Mouse (Mus musculus): ENCODE measurements around the gene Arhgap10.

The Arhgap10 gene

DNA sequence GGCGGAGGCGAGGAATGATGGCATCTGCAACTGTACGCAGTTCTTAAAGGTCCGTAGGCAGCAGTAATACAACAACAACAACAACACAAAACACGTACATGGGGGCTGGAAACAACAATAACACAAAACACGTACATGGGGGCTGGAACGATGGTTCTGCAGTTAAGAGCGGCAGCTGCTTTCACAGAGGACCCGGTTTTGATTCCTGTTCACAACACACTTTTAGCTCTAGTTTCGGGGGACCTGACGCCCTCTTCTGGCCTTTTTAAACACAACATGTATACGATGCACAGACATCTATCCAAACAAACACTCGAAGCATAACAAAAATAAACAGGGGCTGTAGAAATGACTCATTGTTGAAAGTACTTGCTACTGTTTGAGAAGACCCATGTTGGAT lies 110.9 kb downstream of the Arhgap10 start:
- 83% methylated on average over 13 of the region's 13 CpGs for WGBS

DNA sequence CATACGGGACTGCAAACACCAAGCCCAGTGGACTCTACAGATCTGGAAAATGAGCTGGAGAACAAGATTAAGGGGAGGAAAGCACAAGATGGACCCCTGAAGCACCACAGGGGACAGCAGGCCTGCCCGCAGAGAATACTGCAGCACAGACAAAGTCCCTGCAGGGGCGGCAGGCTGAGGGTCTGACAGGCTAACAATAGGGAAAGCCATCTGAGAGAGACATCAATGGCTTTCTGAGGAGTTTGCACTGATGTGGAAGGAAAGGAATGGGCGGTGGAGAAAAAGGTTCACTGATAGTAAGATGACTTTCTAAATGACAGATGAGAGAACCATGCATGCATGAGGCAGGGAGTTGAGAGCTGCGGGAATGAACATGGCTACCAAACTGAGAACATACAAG lies 111.3 kb downstream of the Arhgap10 start:
- WGBS, result 89% methylated on average over 5 of the region's 5 CpGs

DNA sequence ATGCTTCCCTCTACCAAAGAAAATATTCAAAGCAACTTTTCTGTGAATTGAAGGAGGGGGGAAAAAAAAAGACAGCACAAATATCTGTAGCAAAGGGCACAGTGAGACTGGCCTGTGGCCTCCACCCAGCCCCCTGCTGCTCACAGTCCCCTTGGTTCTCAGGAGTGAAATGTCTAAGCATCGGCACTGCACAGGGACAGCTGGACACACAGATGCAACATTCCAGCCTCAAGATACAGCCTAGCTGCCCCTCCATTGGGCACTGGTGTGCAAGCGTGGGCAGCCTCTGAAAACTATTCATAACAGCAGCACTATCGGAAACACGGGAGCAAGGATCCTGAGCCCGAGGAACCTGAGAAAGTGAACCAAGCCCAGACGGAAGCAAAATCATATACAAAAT lies 113.7 kb downstream of the Arhgap10 start:
- 59% methylated on average over 6 of the region's 6 CpGs for WGBS

DNA sequence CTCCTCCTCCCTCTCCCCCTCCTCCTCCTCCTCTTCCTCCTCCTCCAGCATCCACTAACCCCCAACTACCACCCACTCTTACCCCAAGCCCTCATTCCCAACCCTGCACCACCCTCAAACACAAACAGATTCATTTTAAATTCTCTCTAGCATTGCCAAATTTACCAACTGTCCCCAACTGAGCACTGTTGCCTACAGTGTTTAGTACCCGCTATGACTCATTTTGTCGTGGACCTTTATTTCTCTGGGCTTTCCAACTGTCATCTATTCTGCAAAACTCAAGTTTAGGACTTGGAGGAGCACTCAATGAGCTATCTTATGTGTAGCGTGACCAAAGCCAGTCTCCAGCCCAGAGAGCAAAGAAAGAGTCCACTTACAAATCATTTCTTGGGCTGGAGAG lies 115.8 kb downstream of the Arhgap10 start:
- WGBS, result 62% methylated on average over 3 of the region's 3 CpGs

DNA sequence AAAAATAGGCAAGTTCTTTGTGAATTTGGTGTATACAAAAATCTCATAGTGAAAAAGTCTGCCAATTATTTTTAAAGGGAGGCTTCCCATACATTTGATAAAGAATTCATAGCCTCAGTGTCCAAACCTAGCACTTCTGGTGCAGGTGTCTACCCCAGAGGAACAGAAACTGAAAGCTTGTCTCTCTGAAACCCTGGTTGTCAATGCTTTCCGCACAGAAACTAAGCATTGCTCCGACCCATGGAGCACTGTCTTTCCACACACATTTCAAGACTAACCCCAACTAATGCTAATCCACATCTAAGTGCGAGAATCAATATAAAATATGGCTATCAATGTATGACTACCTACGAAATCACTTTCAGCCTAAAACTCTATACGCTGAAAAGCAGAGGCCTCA lies 116.6 kb downstream of the Arhgap10 start:
- 96% methylated on average over 5 of the region's 5 CpGs for WGBS

DNA sequence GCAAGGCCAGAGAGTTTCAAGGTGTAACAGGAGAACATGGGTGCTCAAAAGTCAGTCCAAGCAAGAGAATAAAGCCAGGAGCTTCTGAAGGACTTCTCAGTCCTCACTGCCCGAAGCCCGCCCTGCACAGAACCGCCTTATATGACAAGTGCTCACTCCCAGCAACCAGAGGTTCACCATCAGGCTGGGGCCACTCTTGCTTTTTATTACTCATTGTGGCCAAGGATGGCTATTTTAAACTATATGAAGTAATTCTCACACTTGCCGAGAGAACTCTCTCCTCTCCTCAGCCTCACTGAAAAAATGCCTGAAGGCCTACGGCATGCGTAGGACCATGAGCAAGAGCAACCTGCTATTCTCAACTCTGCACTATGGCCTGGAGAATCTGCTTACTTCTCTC lies 133.7 kb downstream of the Arhgap10 start:
- 84% methylated on average over 6 of the region's 6 CpGs for WGBS

DNA sequence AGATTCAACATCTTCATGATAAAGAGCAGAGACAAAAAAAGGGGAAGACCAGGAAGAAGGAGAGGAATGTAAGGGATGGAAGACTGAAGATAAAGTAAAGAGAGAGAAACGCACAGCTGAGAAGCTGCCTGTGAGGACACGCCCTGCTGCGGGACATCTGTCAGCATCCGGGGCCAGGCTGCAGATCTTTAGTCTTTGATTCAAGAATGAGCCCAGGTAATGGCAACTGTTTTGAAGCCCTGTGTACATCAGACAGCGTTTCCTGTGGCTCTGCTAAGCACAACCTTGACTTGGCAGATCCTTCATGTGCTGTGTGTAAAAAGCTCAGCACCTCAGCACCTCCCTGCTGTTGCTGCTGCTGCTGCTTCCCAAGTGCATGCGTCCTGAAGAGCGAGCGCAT lies 134.1 kb downstream of the Arhgap10 start:
- 86% methylated on average over 8 of the region's 8 CpGs for WGBS

DNA sequence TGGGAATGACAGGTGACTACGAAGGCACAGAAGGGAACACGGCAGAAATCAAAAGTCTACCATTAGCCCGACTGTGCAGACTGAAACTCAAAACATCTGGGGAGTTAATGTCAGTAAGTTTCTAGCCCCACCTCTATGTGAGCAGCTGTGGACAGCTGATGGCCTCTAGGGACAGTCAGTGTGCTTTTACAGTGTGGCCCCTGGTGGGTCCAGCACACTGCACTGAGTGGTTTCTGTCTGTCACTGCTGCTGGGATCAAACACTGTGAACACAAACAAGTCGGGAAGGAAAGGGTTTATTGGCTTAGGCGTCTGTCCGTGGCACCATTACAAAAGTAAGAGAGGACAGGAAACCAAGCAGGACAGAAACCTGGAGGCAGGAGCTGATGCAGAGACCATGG lies 136.9 kb downstream of the Arhgap10 start:
- WGBS, result 80% methylated on average over 6 of the region's 6 CpGs

DNA sequence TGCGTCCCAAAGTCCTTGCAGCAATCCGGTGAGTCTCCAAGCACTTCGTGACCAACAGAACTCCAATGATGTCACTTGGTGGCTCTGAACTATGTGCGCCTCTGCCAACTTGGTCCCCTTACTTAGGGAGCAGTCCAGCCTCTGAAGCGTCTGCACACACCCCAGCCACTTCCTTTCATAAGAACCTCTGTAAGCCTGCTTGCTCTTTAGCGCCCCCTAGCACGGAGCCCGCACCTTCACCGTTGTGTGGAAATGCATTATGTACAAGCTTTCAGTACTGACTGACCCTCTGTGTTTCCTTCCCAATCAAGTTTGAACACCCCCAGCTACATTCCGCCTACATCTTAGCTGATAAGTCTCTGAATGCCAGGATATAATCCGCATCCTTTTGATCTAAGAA lies 138.5 kb downstream of the Arhgap10 start:
- 64% methylated on average over 11 of the region's 11 CpGs for WGBS

DNA sequence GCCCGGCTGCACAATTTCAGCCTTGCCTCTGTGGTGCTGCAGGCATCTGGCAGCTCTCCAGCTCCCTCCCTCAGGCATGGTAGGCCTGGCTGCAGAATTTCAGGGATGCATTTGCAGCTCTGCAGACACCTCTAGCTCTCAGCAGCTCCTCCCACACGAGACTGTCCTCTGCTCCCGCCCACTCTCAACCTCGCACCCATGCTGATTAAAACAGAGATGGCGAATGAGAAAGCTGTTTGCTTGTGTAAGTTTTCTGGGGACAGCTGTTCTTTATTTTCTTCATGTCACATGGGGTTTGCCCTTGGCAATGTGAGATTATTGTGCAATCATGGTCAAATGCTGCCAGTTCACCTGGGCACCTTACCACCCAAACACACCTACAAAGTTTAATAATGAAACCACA lies 141.3 kb downstream of the Arhgap10 start:
- WGBS, result 28% methylated on average over 5 of the region's 5 CpGs

DNA sequence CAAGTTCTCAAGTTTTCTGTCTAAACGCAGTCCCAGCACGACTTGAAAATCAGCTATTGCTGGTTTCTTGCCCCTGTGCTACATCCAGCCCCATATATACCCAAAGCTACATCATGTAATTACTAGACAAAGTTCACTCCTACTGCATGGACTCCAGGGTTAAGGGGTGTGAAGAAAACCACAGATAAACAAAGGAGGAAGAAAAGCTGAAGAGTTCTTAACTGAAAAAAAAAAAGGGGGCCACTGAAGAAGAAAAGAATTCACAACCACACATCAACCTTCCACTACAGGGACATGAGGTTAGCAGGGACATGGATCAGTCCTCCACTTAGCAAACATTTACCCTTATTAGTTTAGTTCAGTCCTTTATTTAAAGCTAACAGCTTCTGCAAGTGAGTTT lies 141.8 kb downstream of the Arhgap10 start:
- WGBS, result 84% methylated on average over 2 of the region's 2 CpGs

DNA sequence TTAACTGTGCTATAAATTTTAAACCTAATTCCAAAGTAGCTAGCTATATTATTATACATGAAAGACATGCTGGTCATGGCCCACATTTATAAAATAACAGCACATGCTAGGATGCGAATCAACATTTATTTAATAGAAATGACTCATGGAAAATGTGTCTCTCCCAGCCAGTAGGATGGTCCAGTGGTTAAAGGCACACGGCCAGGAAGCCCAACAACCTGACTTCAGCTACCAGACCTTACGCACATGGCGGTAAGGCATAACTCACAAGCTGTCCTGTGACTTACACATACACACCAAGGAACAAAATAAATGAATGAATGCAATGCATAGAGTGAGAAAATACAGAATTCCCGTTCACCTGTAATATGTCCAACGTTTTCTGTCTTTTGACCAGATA lies 146.7 kb downstream of the Arhgap10 start:
- WGBS, result 93% methylated on average over 6 of the region's 6 CpGs

DNA sequence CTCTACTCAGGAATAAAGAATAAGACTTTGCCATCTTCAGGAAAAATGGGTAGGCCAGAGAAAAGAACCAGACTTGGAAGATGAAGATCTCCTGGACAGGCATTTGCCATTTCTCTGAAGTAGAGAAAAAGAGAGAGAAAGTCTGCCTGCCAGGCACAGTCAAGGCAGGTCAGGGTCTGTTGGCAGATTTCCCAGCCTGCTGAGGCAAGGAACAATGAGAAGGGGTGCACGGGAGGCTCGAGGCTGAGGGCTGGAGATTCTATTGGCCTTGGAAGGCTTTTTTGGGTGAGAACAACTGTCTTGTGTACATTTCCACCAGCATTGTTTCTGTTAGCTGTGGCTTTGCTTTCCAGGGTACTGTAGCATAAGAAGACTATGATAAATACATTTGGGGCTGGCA lies 147.4 kb downstream of the Arhgap10 start:
- WGBS, result 50% methylated on average over 2 of the region's 2 CpGs

DNA sequence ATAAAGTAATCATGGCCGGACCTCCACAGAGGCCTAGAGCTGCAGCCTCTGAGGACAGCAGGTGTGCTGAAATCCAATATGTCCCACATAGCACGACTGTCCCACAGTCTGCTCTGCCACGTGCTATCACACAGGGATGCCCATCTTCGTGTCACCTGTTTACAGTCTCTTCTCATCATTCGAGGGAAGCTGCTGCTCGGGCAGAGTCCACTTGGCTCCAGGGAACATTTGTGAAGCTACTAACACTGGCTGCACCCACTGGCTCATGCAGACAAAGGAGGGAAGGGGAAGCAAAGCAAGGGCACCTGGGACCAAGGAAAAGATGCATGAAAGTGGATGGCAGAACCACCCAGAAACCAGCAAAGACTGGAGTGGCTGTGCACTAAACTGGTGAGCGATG lies 148.1 kb downstream of the Arhgap10 start:
- WGBS, result 90% methylated on average over 7 of the region's 7 CpGs

DNA sequence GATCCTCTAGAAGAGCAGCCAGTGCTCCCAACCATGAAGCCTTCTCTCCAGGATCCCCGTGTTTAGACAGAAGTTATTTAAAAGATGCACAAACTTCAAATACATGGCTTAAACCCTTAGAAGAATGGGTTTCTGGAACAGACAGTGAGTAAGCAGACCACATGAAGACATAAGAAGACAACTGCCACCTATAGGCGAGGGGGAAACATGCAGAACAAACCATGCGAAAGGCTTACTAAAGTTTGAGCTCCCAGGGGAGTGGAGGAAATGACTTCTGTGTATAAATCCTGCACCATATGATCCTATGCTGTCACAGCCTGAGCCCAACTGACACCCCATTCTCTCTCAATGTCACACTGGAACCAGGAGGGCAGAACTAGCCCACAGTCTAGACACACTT lies 150.7 kb downstream of the Arhgap10 start:
- WGBS, result 67% methylated on average over 3 of the region's 3 CpGs

DNA sequence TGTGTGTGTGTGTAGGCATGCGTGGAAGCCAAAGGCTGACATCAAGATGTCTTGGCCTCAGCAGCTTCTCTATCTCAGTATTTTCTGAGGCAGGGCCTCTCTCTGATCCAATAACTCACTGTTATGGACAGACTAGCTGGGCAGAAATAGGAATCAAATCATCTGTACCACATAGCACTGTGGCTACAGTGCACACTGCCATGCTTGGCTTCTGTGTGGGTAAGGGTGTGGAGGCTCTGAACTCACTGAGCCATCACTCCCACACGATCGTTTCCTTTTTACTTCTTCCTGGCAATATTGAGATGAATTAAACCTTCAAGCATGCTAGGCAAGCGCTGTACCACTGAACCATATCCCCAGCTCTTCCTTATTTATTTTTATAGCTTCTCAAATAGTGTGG lies 151.3 kb downstream of the Arhgap10 start:
- 72% methylated on average over 4 of the region's 4 CpGs for WGBS

DNA sequence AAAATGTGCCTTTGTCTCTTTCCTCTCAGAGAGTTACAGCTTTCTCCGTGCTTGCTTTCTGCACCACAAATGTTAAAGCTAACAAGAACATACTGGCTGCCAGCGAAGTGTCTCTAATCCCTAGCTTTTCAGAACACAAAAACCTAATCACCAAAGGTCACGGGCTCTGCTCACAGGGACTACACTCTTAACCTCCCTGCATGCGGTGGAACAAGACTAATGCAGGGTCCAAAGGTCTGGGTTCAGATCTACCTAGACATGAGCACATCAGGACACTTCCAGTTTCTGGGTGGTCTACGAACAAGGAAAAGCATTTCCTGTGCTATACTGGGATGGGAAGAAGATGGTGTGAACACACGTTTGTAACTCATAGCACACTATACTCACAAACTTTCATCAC lies 151.8 kb downstream of the Arhgap10 start:
- 77% methylated on average over 6 of the region's 6 CpGs for WGBS

DNA sequence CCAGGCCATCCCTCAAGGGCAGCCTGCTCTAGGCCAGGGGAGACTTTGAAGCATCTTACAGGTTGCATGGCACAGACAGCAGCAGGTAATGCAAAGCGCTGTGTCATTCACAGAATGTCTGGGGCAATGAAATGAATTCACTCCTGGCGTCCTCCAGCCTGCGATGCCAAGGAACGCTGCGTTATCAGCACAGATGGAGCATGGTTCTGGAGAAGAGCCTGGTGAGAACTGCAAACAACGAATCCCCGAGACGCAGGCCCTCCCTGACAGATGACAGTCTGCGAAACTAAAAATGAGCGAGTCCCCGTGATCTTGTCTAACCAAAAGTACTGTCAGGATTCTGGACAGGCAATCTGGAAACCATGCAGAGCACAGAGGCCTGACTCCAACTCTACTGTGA lies 153.3 kb downstream of the Arhgap10 start:
- 72% methylated on average over 11 of the region's 11 CpGs for WGBS

DNA sequence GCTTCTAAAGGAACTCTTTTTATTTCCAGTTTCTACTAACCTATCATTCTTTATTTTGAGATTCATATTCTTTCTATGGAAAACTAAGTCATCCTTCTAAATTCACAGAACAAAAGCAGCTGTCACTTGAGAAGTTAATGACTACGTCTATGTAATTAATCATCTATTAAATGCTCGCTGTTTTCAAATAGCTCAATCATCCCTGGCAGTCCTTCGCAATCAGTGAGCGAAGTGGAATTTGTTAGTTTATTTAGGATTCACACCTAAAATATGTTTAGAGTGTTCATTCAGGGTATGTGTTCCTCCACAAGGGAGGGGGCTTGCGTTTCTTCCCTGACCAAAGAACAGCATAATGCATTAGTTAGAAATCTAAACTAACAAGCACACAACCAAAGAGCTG lies 156.9 kb downstream of the Arhgap10 start:
- 79% methylated on average over 5 of the region's 5 CpGs for WGBS

DNA sequence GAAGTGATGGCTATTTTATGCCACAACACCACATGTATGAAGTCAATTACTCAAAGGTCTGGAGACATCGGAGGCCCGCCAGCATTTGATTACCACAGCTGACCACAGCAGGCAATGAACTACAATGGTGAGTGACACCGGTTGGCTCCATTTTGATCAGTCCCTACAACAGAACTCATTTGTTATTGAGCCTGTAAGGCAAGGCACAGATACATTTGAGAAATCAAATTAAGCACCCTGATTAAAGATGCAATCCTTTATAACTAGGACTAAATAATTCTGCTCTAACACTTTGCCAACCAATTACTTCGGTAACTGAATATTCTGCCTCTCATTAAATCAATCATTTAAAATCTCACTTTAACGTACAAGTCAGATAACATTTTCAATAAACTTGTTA lies 157.3 kb downstream of the Arhgap10 start:
- 69% methylated on average over 5 of the region's 5 CpGs for WGBS

DNA sequence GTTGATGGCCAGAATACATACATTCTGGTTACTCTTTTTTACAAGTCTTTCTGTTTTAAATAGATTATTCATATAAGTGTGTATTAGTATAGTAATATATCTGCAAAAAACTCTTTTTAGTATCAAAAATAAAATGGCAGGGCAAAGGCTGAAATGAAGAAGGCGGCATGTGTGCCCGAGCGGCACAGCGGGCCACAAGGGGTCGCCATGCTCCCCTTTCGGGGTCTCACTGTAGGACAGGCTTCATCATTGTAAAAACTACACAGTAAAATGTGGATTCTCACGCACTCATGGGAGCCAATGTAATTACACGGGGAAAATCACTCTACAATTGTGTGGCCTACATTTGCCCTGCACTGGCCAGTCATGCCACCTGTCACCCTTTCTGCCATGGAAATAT lies 160.6 kb downstream of the Arhgap10 start:
- 88% methylated on average over 8 of the region's 8 CpGs for whole genome bisulfite sequencing

DNA sequence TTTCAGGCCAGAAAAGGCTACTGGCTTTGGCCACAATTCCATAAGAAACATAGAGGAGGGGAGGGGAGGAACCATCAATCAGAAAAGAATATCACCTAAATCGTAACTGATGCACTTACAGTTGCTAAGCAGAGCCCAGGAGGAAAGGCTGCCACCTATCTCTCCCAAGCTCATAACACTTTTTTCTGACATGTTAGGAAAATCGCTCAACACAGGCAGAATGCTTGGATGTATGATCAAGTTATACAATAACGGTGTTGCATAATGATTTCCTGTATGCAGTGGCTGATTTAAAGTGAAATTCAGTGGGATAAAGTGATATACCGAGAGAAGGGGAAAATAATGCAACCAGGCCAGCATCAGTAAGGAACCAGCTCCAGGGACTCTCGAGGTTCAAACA lies 162.4 kb downstream of the Arhgap10 start:
- 65% methylated on average over 5 of the region's 5 CpGs for WGBS

DNA sequence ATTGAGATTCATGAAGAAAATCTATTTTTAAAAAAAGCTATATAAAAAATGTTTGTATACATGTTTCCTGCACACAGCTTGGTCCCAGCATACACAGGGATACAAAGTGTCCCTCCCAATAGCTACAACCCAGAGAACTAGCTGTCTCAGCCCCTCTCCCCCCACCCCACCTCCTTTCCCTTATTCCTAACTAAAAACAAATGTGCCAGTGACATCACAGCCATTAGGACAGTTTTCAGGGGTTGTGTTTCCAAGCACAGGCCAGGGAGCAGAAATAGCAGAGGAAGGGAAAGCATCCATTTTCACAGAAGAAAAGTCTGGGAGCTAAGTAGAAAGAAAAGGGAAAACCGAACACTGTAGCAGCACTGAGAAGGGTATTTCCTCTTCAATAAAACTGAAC lies 163.6 kb downstream of the Arhgap10 start:
- WGBS, result 70% methylated on average over 1 of the region's 1 CpGs

DNA sequence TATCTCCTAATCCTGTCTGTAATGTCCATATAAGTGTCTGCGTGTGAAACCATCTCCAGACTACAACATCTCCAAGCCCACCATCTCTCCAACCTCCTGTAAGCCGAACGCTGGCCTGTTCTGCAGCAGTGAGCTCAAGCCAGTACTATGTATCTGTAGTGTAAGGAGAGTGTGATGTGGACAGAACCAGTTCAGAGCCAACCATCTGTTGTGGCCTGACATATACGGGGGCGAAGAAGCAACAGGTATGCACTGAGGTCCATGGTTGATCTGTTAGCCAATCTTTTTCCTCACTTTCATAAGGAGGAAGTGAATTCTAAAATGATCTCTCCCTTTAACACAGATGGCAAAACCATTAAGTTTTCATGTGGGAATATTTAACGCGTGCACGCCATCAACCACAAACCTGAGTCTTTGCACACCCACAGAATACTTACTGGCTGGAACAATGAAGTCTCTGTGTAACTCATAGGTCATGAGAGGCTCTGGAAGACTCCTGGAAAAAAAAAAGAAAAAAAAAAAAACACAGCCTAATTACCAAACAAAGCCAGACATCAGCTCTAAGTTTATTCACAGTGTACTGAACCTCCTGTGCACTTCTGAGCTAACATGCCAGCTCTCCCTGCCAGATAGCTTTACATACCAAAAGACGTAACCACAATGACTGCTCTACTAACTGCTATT lies 166.4 kb downstream of the Arhgap10 start:
- 75% methylated on average over 9 of the region's 9 CpGs for WGBS
